Mouse (Mus musculus) megakaryocyte, embryonic 14.5 days (primary cell): Measurements from ENCODE around the gene Limk2. TPM values are rescaled to one million over a fixed set of nuclear protein-coding genes. Genes with fewer than 3 reads are reported as not detected.

Experiments used
- H3K27me3 ChIP-seq: replicated peaks from 2 replicates; pipeline ENCODE3; 2012; ENCODE audit warnings: inconsistent platforms
- H3K36me3 ChIP-seq: replicated peaks from 2 replicates; pipeline ENCODE3; 2012; ENCODE audit warnings: low read length, inconsistent platforms, mixed read lengths
- H3K4me1 ChIP-seq: 2 replicates; pipeline ENCODE4 v1.6.1; 2012; ENCODE audit warnings: inconsistent platforms
- H3K4me3 ChIP-seq: replicated peaks from 2 replicates; pipeline ENCODE3; 2012; ENCODE audit warnings: moderate library complexity, mild to moderate bottlenecking, inconsistent platforms
- H3K9me3 ChIP-seq: 2 replicates; pipeline ENCODE4 v1.6.1; 2012; ENCODE audit warnings: inconsistent platforms
- FLI1 ChIP-seq: IDR thresholded peaks from 2 replicates; pipeline ENCODE4 v1.6.1; 2012; ENCODE audit warnings: low read length, inconsistent platforms, mixed read lengths
- GATA1 ChIP-seq: IDR thresholded peaks from 3 replicates; pipeline ENCODE4 v1.6.1; 2012; ENCODE audit warnings: mixed read lengths, low read length, inconsistent platforms, borderline replicate concordance
- polyA plus RNA-seq: library from polyadenylated mRNA; stranded (reverse); fragments of >175 nt; gene quantifications from 2 replicates; pipeline ENCODE4 v1.2.3, GENCODE M21; 2012; ENCODE audit warnings: low replicate concordance; ENCODE audit not compliant: insufficient read depth

The Limk2 gene
- polyA plus RNA-seq, 1 experiment: 16.4 TPM

DNA sequence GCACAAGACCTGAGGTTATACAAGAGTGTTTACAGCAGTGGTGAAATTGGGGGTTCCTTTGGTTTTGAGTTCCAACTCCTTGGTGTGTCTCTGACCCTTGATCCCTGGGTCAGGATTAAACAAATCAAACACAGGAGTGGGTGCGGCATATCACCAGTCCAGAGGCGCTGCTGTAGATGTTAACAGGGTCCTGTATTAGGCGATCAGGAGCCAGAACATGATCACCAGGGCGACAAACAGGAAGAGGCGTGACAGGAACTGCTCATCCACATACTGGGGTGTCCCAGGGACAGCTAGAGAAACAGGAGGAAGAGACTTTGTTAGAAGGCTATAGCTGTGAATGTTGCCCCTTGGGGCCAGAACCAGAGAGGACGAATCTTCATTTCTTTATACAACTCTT lies 8.8 kb upstream of the Limk2 start:
- H3K4me1 ChIP-seq: peaks cover 26% of the 10 kb centered on the region
- TF ChIP-seq FLI1 (no peak), GATA1 (no peak)
- peaks cover 5% of the 10 kb centered on the region; the same call in 1 of the 2 replicates for H3K9me3 ChIP-seq
- H3K36me3 ChIP-seq: peaks cover 64% of the 10 kb centered on the region
- H3K4me3 ChIP-seq: no peak overlapping the region
- H3K27me3 ChIP-seq: no peaks in the 10 kb centered on the region

DNA sequence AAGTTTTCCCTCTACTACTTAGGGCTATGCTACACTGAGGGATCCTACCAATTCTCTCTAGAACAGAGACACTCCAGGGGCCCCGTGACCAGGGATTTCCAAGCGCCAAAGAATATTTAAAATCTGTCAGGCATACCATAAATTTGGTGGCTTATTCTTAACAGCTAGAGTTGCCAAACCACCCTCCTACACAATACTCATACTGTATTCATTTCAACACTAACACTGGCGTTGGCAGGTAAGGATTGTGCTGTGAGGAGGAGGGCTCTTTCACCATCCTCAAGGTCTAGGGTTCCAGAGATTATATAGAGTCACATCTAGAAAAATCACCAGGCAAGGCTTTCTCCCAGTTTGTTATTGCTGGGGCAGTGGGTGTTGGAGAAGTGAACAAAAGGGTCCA lies 7.4 kb upstream of the Limk2 start:
- Histone ChIP-seq H3K4me3 (no peak overlapping the region), H3K9me3 (peaks cover 5% of the 10 kb centered on the region; the same call in 1 of the 2 replicates), H3K4me1 (peaks cover 35% of the 10 kb centered on the region), H3K36me3 (peaks cover 59% of the 10 kb centered on the region), H3K27me3 (no peaks in the 10 kb centered on the region)
- TF ChIP-seq FLI1: no peak
- TF ChIP-seq GATA1: no peak

GRCm38 (mm10) chr11:3412111-3412510 lies 3.1 kb upstream of the Limk2 start:
- TF ChIP-seq GATA1: no peak
- Histone ChIP-seq H3K4me1 (peaks cover 39% of the 10 kb centered on the region), H3K9me3 (peaks cover 5% of the 10 kb centered on the region; the same call in 1 of the 2 replicates), H3K36me3 (peaks cover 30% of the 10 kb centered on the region), H3K27me3 (no peaks in the 10 kb centered on the region), H3K4me3 (no peak overlapping the region)

DNA sequence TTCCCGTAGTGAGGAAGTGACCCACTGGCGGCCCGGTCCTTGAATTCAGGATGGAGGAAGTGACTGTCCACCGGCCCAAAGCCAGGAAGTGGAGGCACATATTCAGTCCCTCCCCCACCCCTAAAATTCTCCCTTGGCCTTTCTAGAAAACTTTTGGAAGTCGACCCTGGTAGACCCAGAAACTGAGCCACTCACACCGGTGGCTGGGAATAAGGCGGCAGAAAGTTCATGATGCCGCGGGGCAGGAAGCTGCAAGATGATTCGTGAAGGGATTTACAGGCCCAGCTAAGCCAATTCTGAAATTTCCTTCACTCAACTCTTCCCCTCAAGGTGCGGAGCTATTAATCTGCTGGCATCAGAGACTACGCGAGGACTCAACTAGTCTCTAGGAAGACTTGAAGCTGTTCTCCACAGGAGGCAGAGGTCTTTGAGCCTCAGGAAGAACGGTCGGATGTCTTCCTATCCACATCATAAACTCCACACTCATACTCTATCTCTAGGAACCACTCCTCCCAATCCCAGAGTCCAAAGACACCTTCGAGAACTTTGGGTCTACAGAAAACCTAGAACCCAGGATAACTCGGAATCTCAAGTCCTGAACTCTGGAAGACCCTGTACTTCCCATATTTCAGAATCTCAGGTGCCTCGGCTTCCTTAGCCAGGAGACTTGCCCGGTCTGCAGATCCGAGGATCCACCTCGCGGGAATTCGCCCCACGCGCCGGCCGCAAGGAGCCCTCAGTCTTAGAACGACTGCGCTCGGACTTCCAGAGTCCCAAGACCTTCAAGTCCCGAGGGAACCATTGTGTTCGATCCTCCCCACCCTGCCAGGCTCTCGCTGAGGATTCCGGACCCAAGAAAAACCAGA lies 625 bp downstream of the Limk2 start:
- Histone ChIP-seq H3K4me3 (peak overlapping the region; percentile 95), H3K4me1 (peaks cover 61% of the 10 kb centered on the region), H3K27me3 (no peaks in the 10 kb centered on the region), H3K9me3 (no peaks in the 10 kb centered on the region), H3K36me3 (peaks cover 5% of the 10 kb centered on the region)
- no peak for TF ChIP-seq FLI1
- TF ChIP-seq GATA1: no peak

DNA sequence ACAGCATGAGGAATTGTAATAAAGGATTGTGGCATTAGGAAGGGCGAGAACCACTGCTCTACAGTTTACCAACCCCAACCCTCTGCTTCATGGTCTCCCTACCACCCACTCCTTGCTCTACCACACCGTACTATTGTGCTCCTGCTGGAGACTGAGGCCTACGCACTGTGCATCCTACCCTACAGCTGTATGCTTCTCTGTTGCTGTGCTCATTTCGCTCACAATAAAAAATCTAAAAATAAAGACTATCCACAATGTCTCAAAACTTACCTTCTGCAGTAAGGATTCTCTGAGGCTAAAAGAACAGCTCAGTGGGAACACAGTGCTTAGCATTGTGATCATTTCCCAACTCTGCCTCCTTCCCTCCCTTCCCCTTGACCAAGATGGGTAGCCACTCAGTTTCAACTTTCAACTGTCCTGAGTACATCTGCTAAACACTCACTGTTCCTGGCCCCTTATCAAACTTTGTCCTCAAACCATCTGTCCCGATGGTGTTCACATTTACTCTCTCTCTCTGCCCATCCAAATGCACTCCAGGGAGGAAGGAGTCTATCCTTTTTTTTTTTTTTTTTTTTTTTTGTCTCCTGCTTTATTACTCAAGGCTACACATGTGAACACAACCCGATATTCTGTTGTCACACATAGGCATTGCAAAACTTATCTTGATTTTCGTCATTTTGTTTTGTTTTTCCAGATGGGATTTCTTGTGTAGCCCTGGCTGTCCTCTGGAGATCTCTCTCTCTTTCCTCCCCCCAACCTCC lies 4.5 kb downstream of the Limk2 start:
- TF ChIP-seq GATA1 (no peak), FLI1 (no peak)
- peaks cover 56% of the 10 kb centered on the region for H3K4me1 ChIP-seq
- peaks cover 8% of the 10 kb centered on the region for H3K36me3 ChIP-seq
- H3K9me3 ChIP-seq: no peaks in the 10 kb centered on the region
- H3K27me3 ChIP-seq: no peaks in the 10 kb centered on the region
- no peak overlapping the region for H3K4me3 ChIP-seq

DNA sequence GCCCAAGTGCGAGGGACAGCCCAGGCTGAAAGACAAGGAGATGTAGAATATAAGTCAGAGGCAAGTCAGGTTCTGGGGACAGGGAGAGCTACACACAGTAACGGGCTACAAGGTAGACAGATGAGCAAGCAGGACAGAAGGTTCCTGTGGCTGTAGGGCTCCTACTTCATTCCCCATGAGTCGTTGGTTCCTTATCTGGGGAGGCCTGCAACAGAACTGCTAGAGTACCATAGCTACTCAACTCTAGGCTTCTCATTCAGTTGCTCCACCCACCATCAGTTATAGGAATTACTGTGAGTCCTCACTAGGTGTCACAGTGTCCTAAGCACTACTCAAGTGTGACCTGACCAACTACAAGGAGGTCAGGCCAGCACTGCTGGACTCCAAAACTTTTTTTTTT lies 6.0 kb downstream of the Limk2 start:
- Histone ChIP-seq H3K4me1 (peaks cover 53% of the 10 kb centered on the region), H3K36me3 (peaks cover 8% of the 10 kb centered on the region), H3K9me3 (no peaks in the 10 kb centered on the region), H3K27me3 (no peaks in the 10 kb centered on the region), H3K4me3 (peak overlapping the region; percentile 79)
- TF ChIP-seq GATA1: no peak; the same call in 2 of the 3 replicates
- TF ChIP-seq FLI1: no peak

GRCm38 (mm10) chr11:3398318-3398717 lies 10.7 kb downstream of the Limk2 start:
- no peaks in the 10 kb centered on the region for H3K9me3 ChIP-seq
- peaks cover 39% of the 10 kb centered on the region for H3K4me1 ChIP-seq
- TF ChIP-seq FLI1: no peak
- TF ChIP-seq GATA1: no peak
- H3K36me3 ChIP-seq: peaks cover 42% of the 10 kb centered on the region
- H3K27me3 ChIP-seq: no peaks in the 10 kb centered on the region
- H3K4me3 ChIP-seq: no peak overlapping the region

- Histone ChIP-seq H3K27me3 (no peaks in the 10 kb centered on the region), H3K9me3 (no peaks in the 10 kb centered on the region), H3K4me1 (peaks cover 28% of the 10 kb centered on the region), H3K4me3 (no peak overlapping the region), H3K36me3 (peaks cover 58% of the 10 kb centered on the region)
- TF ChIP-seq GATA1 (no peak), FLI1 (no peak)
Observed at GRCm38 (mm10) chr11:3396562-3396961, 12.4 kb downstream of the Limk2 start.

GRCm38 (mm10) chr11:3396091-3396490 lies 12.9 kb downstream of the Limk2 start:
- no peaks in the 10 kb centered on the region for H3K9me3 ChIP-seq
- H3K36me3 ChIP-seq: peaks cover 62% of the 10 kb centered on the region
- peaks cover 28% of the 10 kb centered on the region for H3K4me1 ChIP-seq
- no peak for TF ChIP-seq GATA1
- no peak for TF ChIP-seq FLI1
- H3K4me3 ChIP-seq: no peak overlapping the region
- no peaks in the 10 kb centered on the region for H3K27me3 ChIP-seq

GRCm38 (mm10) chr11:3394520-3394919 lies 14.5 kb downstream of the Limk2 start:
- Histone ChIP-seq H3K4me1 (peaks cover 28% of the 10 kb centered on the region), H3K9me3 (no peaks in the 10 kb centered on the region), H3K27me3 (no peaks in the 10 kb centered on the region), H3K4me3 (no peak overlapping the region), H3K36me3 (peaks cover 72% of the 10 kb centered on the region)
- TF ChIP-seq GATA1: no peak
- TF ChIP-seq FLI1: no peak
